In the genomic region with DNA sequence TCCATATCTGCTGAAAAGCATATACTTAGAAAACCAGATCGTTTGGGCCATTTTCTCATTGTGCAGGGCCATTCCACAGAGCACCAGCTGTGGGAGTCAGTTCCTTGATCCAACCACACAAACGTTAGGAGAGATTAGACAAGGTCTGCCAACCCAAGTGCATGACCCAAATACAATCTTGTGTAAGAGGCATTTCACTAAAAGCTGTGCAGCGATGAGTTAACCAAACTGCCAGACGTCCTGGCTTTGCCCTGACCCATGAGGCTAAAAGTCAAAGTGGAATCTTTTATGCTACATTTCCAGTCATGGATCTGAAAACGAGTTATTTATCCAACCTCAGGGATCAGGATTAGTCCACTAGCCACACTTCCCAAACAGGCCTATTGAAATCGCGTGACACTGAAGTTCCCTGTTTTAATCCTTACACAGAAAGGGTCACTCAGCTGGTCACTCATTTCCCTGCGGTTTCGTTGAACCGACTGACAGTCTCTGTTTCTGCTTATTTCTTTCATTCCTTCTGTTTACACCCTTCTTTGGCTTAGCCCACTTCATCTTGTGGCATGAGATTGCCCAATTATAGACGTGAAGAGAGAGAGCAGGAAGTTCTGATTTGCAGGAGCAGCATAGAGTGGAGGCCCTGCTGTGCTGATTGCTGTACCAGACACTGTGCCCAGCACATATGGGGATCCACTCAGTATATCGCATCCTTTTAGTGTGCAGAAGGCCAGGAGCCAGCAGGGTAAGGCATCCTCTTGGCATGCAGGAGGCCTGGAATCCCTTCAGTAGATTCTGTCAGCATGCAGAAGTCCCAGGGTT, we compare ENCODE assay signal across 11 mouse cellular contexts. TPM values are rescaled to one million over a fixed set of nuclear protein-coding genes. Genes with fewer than 3 reads are reported as not detected.
DNase-seq lines count a peak whose midpoint lies in the region; ATAC-seq lines count a peak whose summit lies in the region.
"Had no signal": no experiment of that assay in that cellular context is flagged by ENCODE, and none has a peak within 500 bp of the region (broad histone marks: within the 10 kb centered on the region; RNA-seq: fewer than 3 reads in every experiment).

No protein-coding gene starts in this region.

- peaks cover 69% of the 10 kb centered on the region for H3K36me3 ChIP-seq in forebrain, embryonic 14.5 days (ENCODE audit: control insufficient read depth, insufficient read depth, low read length)
- H3K36me3 ChIP-seq in forebrain, embryonic 11.5 days (ENCODE audit: control insufficient read depth, insufficient read depth, low read length) = peaks cover 2% of the 10 kb centered on the region; the same call in 1 of the 2 replicates
- H3K36me3 ChIP-seq in liver, embryonic 16.5 days (ENCODE audit: control insufficient read depth, insufficient read depth) = no peaks in the 10 kb centered on the region
- H3K36me3 ChIP-seq in liver, embryonic 11.5 days (ENCODE audit: control insufficient read depth, insufficient read depth, low read length) = peaks cover 5% of the 10 kb centered on the region; the same call in 1 of the 2 replicates
- peaks cover 8% of the 10 kb centered on the region for H3K36me3 ChIP-seq in intestine, embryonic 16.5 days (ENCODE audit: control insufficient read depth, insufficient read depth, low read length)

- no peaks in the 10 kb centered on the region for H3K27me3 ChIP-seq in forebrain, embryonic 14.5 days (replicated peaks; ENCODE audit: control insufficient read depth, insufficient read depth, low read length)
- no peaks in the 10 kb centered on the region for H3K27me3 ChIP-seq in forebrain, embryonic 11.5 days (ENCODE audit: control insufficient read depth, insufficient read depth, low read length)
- no peaks in the 10 kb centered on the region for H3K27me3 ChIP-seq in liver, embryonic 16.5 days (ENCODE audit: control insufficient read depth, insufficient read depth, low read depth, low read length)
- no peaks in the 10 kb centered on the region for H3K27me3 ChIP-seq in liver, embryonic 11.5 days (replicated peaks; ENCODE audit: control insufficient read depth, insufficient read depth, low read length)
- H3K27me3 ChIP-seq in intestine, embryonic 16.5 days (replicated peaks; ENCODE audit: control insufficient read depth, insufficient read depth, low read length) = no peaks in the 10 kb centered on the region

- H3K9ac ChIP-seq in forebrain, embryonic 14.5 days (ENCODE audit: low read length) = no peak overlapping the region
- H3K9ac ChIP-seq in forebrain, embryonic 11.5 days (ENCODE audit: low read length) = no peak overlapping the region
- H3K9ac ChIP-seq in liver, embryonic 16.5 days (ENCODE audit: low read depth, low read length) = no peak overlapping the region
- H3K9ac ChIP-seq in liver, embryonic 11.5 days (ENCODE audit: low read depth, low read length) = no peak overlapping the region
- no peak overlapping the region for H3K9ac ChIP-seq in intestine, embryonic 16.5 days (ENCODE audit: low read depth, low read length)

- ATAC-seq in forebrain, embryonic 14.5 days = peak; percentile 49; the same call in 1 of the 2 replicates
- no peak for ATAC-seq in forebrain, embryonic 11.5 days (replicated peaks; ENCODE audit: low FRiP score)
- ATAC-seq in liver, embryonic 16.5 days (ENCODE audit: low read depth) = peak; percentile 40
- ATAC-seq in liver, embryonic 11.5 days (replicated peaks; ENCODE audit: low FRiP score) = no peak
- peak; percentile 60 for ATAC-seq in megakaryocyte, adult 5-6 weeks (ENCODE audit: poor library complexity, severe bottlenecking)
- no peak; the same call in 1 of the 2 replicates for ATAC-seq in intestine, embryonic 16.5 days
- ATAC-seq in erythroblast, adult 5-6 weeks (replicated peaks; ENCODE audit: low FRiP score, poor library complexity, severe bottlenecking) = no peak
- ATAC-seq: intestine, postnatal 0 days; midbrain, embryonic 16.5 days had no signal

- no peaks in the 10 kb centered on the region for H3K9me3 ChIP-seq in forebrain, embryonic 14.5 days (replicated peaks; ENCODE audit: control insufficient read depth, low read length)
- no peaks in the 10 kb centered on the region for H3K9me3 ChIP-seq in forebrain, embryonic 11.5 days (ENCODE audit: control insufficient read depth, low read length)
- no peaks in the 10 kb centered on the region for H3K9me3 ChIP-seq in liver, embryonic 16.5 days (replicated peaks; ENCODE audit: control insufficient read depth, low read length)
- no peaks in the 10 kb centered on the region for H3K9me3 ChIP-seq in liver, embryonic 11.5 days (ENCODE audit: control insufficient read depth, low read length)
- H3K9me3 ChIP-seq in intestine, embryonic 16.5 days (ENCODE audit: control insufficient read depth, low read length) = no peaks in the 10 kb centered on the region

- peaks cover 6% of the 10 kb centered on the region; the same call in 1 of the 2 replicates for H3K4me1 ChIP-seq in forebrain, embryonic 14.5 days (ENCODE audit: control insufficient read depth, insufficient read depth, low read length)
- H3K4me1 ChIP-seq in forebrain, embryonic 11.5 days (replicated peaks; ENCODE audit: control insufficient read depth, insufficient read depth, low read length) = no peaks in the 10 kb centered on the region
- peaks cover 12% of the 10 kb centered on the region for H3K4me1 ChIP-seq in liver, embryonic 16.5 days (ENCODE audit: control insufficient read depth, low read depth, low read length)
- peaks cover 14% of the 10 kb centered on the region for H3K4me1 ChIP-seq in liver, embryonic 11.5 days (replicated peaks; ENCODE audit: control insufficient read depth, insufficient read depth, low read length)
- no peaks in the 10 kb centered on the region; the same call in 1 of the 2 replicates for H3K4me1 ChIP-seq in intestine, embryonic 16.5 days (ENCODE audit: control insufficient read depth, insufficient read depth, low read length)

- no peak overlapping the region for H3K4me3 ChIP-seq in forebrain, embryonic 14.5 days (ENCODE audit: low read depth, low read length)
- H3K4me3 ChIP-seq in forebrain, embryonic 11.5 days (ENCODE audit: low read depth, low read length) = no peak overlapping the region
- H3K4me3 ChIP-seq in liver, embryonic 16.5 days (ENCODE audit: low read depth, low read length) = no peak overlapping the region
- no peak overlapping the region for H3K4me3 ChIP-seq in liver, embryonic 11.5 days (ENCODE audit: low read depth, low read length)
- no peak overlapping the region for H3K4me3 ChIP-seq in intestine, embryonic 16.5 days (ENCODE audit: low read length)

- H3K27ac ChIP-seq in forebrain, embryonic 14.5 days (ENCODE audit: low read depth, low read length) = no peak overlapping the region; the same call in 1 of the 2 replicates
- H3K27ac ChIP-seq in forebrain, embryonic 11.5 days (ENCODE audit: low read depth, low read length) = no peak overlapping the region
- H3K27ac ChIP-seq in liver, embryonic 16.5 days (ENCODE audit: low read length) = no peak overlapping the region; the same call in 1 of the 2 replicates
- no peak overlapping the region; the same call in 1 of the 2 replicates for H3K27ac ChIP-seq in liver, embryonic 11.5 days (ENCODE audit: low read depth, low read length)
- H3K27ac ChIP-seq in intestine, embryonic 16.5 days (ENCODE audit: low read length) = no peak overlapping the region

- 46% methylated on average over 12 of the region's 12 CpGs for WGBS in forebrain, embryonic 14.5 days
- 49% methylated on average over 12 of the region's 12 CpGs for WGBS in forebrain, embryonic 11.5 days
- WGBS in liver, embryonic 16.5 days (ENCODE audit: insufficient replicate concordance) = 48% methylated on average over 12 of the region's 12 CpGs
- WGBS in liver, embryonic 11.5 days = 73% methylated on average over 12 of the region's 12 CpGs
- WGBS in intestine, embryonic 16.5 days = 81% methylated on average over 12 of the region's 12 CpGs

- H3K4me2 ChIP-seq in forebrain, embryonic 14.5 days (ENCODE audit: low read length) = no peak overlapping the region
- no peak overlapping the region for H3K4me2 ChIP-seq in forebrain, embryonic 11.5 days (ENCODE audit: low read depth, low read length, severe bottlenecking)
- H3K4me2 ChIP-seq in liver, embryonic 16.5 days (ENCODE audit: low read depth, low read length) = no peak overlapping the region
- no peak overlapping the region for H3K4me2 ChIP-seq in liver, embryonic 11.5 days
- H3K4me2 ChIP-seq in intestine, embryonic 16.5 days (ENCODE audit: low read depth, low read length) = no peak overlapping the region

- peak; percentile 59 for DNase-seq in forebrain, embryonic 14.5 days (ENCODE audit: low spot score)
- DNase-seq in forebrain, embryonic 11.5 days (ENCODE audit: low spot score) = no peak
- DNase-seq in liver, embryonic 11.5 days (ENCODE audit: low spot score) = no peak
- DNase-seq in cerebellum, adult 11-12 months = peak; percentile 74
- DNase-seq: thymus, adult 18-20 months had no signal

RNA-seq across cellular contexts. Expression of a gene that starts 49.6 kb away (rescaled TPM):
- 83.1 and 91.8 TPM in 2 replicates for polyA plus RNA-seq in forebrain, embryonic 14.5 days (2014; fragmentation: Nextera tagmentation; extraction: Ambion mirVana)
- 142 and 160 TPM in 2 replicates for polyA plus RNA-seq in forebrain, embryonic 11.5 days (2014; fragmentation: Nextera tagmentation; extraction: Ambion mirVana)
- polyA plus RNA-seq in liver, embryonic 16.5 days (2015; fragmentation: Nextera tagmentation; extraction: Ambion mirVana) = 19.5 and 21.4 TPM in 2 replicates
- polyA plus RNA-seq in liver, embryonic 11.5 days (2014; fragmentation: Nextera tagmentation; extraction: Ambion mirVana) = 56.3 and 56.9 TPM in 2 replicates
- total RNA-seq in megakaryocyte, adult 5-6 weeks (2015) = 68.3 and 69.2 TPM in 2 replicates
- total RNA-seq in megakaryocyte, adult 5-6 weeks (2017) = 35.9 and 37.7 TPM in 2 replicates
- 55.5 and 62.2 TPM in 2 replicates for polyA plus RNA-seq in intestine, embryonic 16.5 days (2015; fragmentation: Nextera tagmentation; extraction: Ambion mirVana)
- total RNA-seq in erythroblast, adult 5-6 weeks (2015; ENCODE audit: low replicate concordance) = 8.8 and 10.4 TPM in 2 replicates
- 10.7 and 12.4 TPM in 2 replicates for total RNA-seq in erythroblast, adult 5-6 weeks (2017; ENCODE audit: low replicate concordance)

Comparison
In these comparisons a context has a peak if more than half of its experiments do, and no peak if none do; other contexts are left out.
1. ATAC-seq: peak in forebrain, embryonic 14.5 days (single experiment), liver, embryonic 16.5 days (single experiment) and megakaryocyte, adult 5-6 weeks (single experiment); none in forebrain, embryonic 11.5 days (single experiment), liver, embryonic 11.5 days (single experiment), intestine, embryonic 16.5 days (single experiment) and erythroblast, adult 5-6 weeks (single experiment).
2. DNase-seq: peak in forebrain, embryonic 14.5 days (single experiment) and cerebellum, adult 11-12 months (single experiment); none in forebrain, embryonic 11.5 days (single experiment) and liver, embryonic 11.5 days (single experiment).